Mouse (Mus musculus) small intestine, adult 2 months (tissue): Measurements from ENCODE around the gene Tmem108.

Experiments used
- CTCF ChIP-seq: fragments of 200-500 bp; IDR thresholded peaks from 2 replicates; pipeline ENCODE4 v1.5.1; 2012; ENCODE audit warnings: low read depth, mild to moderate bottlenecking, control low read depth, inconsistent platforms, low read length, moderate library complexity, mixed read lengths; ENCODE audit not compliant: insufficient replicate concordance, insufficient read length; ENCODE audit errors: extremely low read depth
- POLR2A ChIP-seq: fragments of 200-500 bp; IDR thresholded peaks from 2 replicates; pipeline ENCODE4 v1.6.1; 2012; ENCODE audit warnings: low read depth, mild to moderate bottlenecking, control low read depth, inconsistent platforms, low read length, moderate library complexity

- TF ChIP-seq CTCF (no peak), POLR2A (no peak)
Observed at GRCm38 (mm10) chr9:103505067-103505466, 256.6 kb downstream of the Tmem108 start.
